Mouse (Mus musculus): ENCODE measurements around the gene Raver2. TPM values are rescaled to one million over a fixed set of nuclear protein-coding genes. Genes with fewer than 3 reads are reported as not detected.

Raver2 gene
- polyA plus RNA-seq, 1 experiment: 15.7 TPM

GRCm38 (mm10) chr4:101164189-101164588 is 95.4 kb downstream of the Raver2 start:
- Histone ChIP-seq H3K4me3 (ENCODE audit: insufficient read depth, low read length) (no peak overlapping the region), H3K4me1 (ENCODE audit: control insufficient read depth, insufficient read depth, low read length) (peaks cover 5% of the 10 kb centered on the region), H3K27ac (ENCODE audit: insufficient read depth, low read length) (no peak overlapping the region)
- no peak for TF ChIP-seq POLR2A (IDR thresholded peaks at IDR 0.05; ENCODE audit: extremely low read depth, insufficient read depth, low read length)
- no peak for TF ChIP-seq CTCF (IDR thresholded peaks at IDR 0.05; ENCODE audit: extremely low read depth, insufficient read depth, low read length)

GRCm38 (mm10) chr4:101164673-101165072 is 95.9 kb downstream of the Raver2 start:
- no peak overlapping the region for H3K27ac ChIP-seq (ENCODE audit: insufficient read depth, low read length)
- H3K4me1 ChIP-seq (ENCODE audit: control insufficient read depth, insufficient read depth, low read length): peaks cover 5% of the 10 kb centered on the region
- TF ChIP-seq CTCF (IDR thresholded peaks at IDR 0.05; ENCODE audit: extremely low read depth, insufficient read depth, low read length) (no peak), POLR2A (IDR thresholded peaks at IDR 0.05; ENCODE audit: extremely low read depth, insufficient read depth, low read length) (no peak)
- no peak overlapping the region for H3K4me3 ChIP-seq (ENCODE audit: insufficient read depth, low read length)

GRCm38 (mm10) chr4:101165776-101166175 is 97.0 kb downstream of the Raver2 start:
- TF ChIP-seq CTCF (IDR thresholded peaks at IDR 0.05; ENCODE audit: extremely low read depth, insufficient read depth, low read length): no peak
- TF ChIP-seq POLR2A (IDR thresholded peaks at IDR 0.05; ENCODE audit: extremely low read depth, insufficient read depth, low read length): no peak
- Histone ChIP-seq H3K4me3 (ENCODE audit: insufficient read depth, low read length) (no peak overlapping the region), H3K27ac (ENCODE audit: insufficient read depth, low read length) (no peak overlapping the region), H3K4me1 (ENCODE audit: control insufficient read depth, insufficient read depth, low read length) (peaks cover 5% of the 10 kb centered on the region)

GRCm38 (mm10) chr4:101167777-101168176 is 99.0 kb downstream of the Raver2 start:
- no peak overlapping the region for H3K27ac ChIP-seq (ENCODE audit: insufficient read depth, low read length)
- H3K4me1 ChIP-seq (ENCODE audit: control insufficient read depth, insufficient read depth, low read length): peaks cover 5% of the 10 kb centered on the region
- H3K4me3 ChIP-seq (ENCODE audit: insufficient read depth, low read length): no peak overlapping the region
- no peak for TF ChIP-seq CTCF (IDR thresholded peaks at IDR 0.05; ENCODE audit: extremely low read depth, insufficient read depth, low read length)
- no peak for TF ChIP-seq POLR2A (IDR thresholded peaks at IDR 0.05; ENCODE audit: extremely low read depth, insufficient read depth, low read length)

- TF ChIP-seq CTCF (IDR thresholded peaks at IDR 0.05; ENCODE audit: extremely low read depth, insufficient read depth, low read length) (peak; percentile 84), POLR2A (IDR thresholded peaks at IDR 0.05; ENCODE audit: extremely low read depth, insufficient read depth, low read length) (no peak)
- Histone ChIP-seq H3K4me1 (ENCODE audit: control insufficient read depth, insufficient read depth, low read length) (peaks cover 6% of the 10 kb centered on the region), H3K4me3 (ENCODE audit: insufficient read depth, low read length) (no peak overlapping the region), H3K27ac (ENCODE audit: insufficient read depth, low read length) (no peak overlapping the region)
Observed at GRCm38 (mm10) chr4:101168189-101168778, 99.5 kb downstream of the Raver2 start.

GRCm38 (mm10) chr4:101172738-101173137 is 104.0 kb downstream of the Raver2 start:
- Histone ChIP-seq H3K4me1 (ENCODE audit: control insufficient read depth, insufficient read depth, low read length) (peaks cover 4% of the 10 kb centered on the region), H3K27ac (ENCODE audit: insufficient read depth, low read length) (no peak overlapping the region), H3K4me3 (ENCODE audit: insufficient read depth, low read length) (no peak overlapping the region)
- TF ChIP-seq CTCF (IDR thresholded peaks at IDR 0.05; ENCODE audit: extremely low read depth, insufficient read depth, low read length): no peak
- no peak for TF ChIP-seq POLR2A (IDR thresholded peaks at IDR 0.05; ENCODE audit: extremely low read depth, insufficient read depth, low read length)

GRCm38 (mm10) chr4:101174916-101175625 is 106.3 kb downstream of the Raver2 start:
- no peak overlapping the region for H3K27ac ChIP-seq (ENCODE audit: insufficient read depth, low read length)
- H3K4me3 ChIP-seq (ENCODE audit: insufficient read depth, low read length): no peak overlapping the region
- TF ChIP-seq CTCF (IDR thresholded peaks at IDR 0.05; ENCODE audit: extremely low read depth, insufficient read depth, low read length) (no peak), POLR2A (IDR thresholded peaks at IDR 0.05; ENCODE audit: extremely low read depth, insufficient read depth, low read length) (no peak)
- H3K4me1 ChIP-seq (ENCODE audit: control insufficient read depth, insufficient read depth, low read length): peaks cover 1% of the 10 kb centered on the region; the same call in 1 of the 2 replicates

- Histone ChIP-seq H3K27ac (ENCODE audit: insufficient read depth, low read length) (no peak overlapping the region), H3K4me1 (ENCODE audit: control insufficient read depth, insufficient read depth, low read length) (peaks cover 1% of the 10 kb centered on the region; the same call in 1 of the 2 replicates), H3K4me3 (ENCODE audit: insufficient read depth, low read length) (no peak overlapping the region)
- TF ChIP-seq CTCF (IDR thresholded peaks at IDR 0.05; ENCODE audit: extremely low read depth, insufficient read depth, low read length) (no peak), POLR2A (IDR thresholded peaks at IDR 0.05; ENCODE audit: extremely low read depth, insufficient read depth, low read length) (no peak)
Observed at GRCm38 (mm10) chr4:101176123-101176522, 107.3 kb downstream of the Raver2 start.

- TF ChIP-seq CTCF (IDR thresholded peaks at IDR 0.05; ENCODE audit: extremely low read depth, insufficient read depth, low read length): no peak
- TF ChIP-seq POLR2A (IDR thresholded peaks at IDR 0.05; ENCODE audit: extremely low read depth, insufficient read depth, low read length): no peak
- no peak overlapping the region for H3K4me3 ChIP-seq (ENCODE audit: insufficient read depth, low read length)
- H3K27ac ChIP-seq (ENCODE audit: insufficient read depth, low read length): no peak overlapping the region
- peaks cover 3% of the 10 kb centered on the region; the same call in 1 of the 2 replicates for H3K4me1 ChIP-seq (ENCODE audit: control insufficient read depth, insufficient read depth, low read length)
Observed at GRCm38 (mm10) chr4:101177796-101178195, 109.0 kb downstream of the Raver2 start.

GRCm38 (mm10) chr4:101179076-101179475 is 110.3 kb downstream of the Raver2 start:
- H3K4me1 ChIP-seq (ENCODE audit: control insufficient read depth, insufficient read depth, low read length): peaks cover 2% of the 10 kb centered on the region; the same call in 1 of the 2 replicates
- no peak for TF ChIP-seq POLR2A (IDR thresholded peaks at IDR 0.05; ENCODE audit: extremely low read depth, insufficient read depth, low read length)
- no peak for TF ChIP-seq CTCF (IDR thresholded peaks at IDR 0.05; ENCODE audit: extremely low read depth, insufficient read depth, low read length)
- no peak overlapping the region for H3K4me3 ChIP-seq (ENCODE audit: insufficient read depth, low read length)
- H3K27ac ChIP-seq (ENCODE audit: insufficient read depth, low read length): no peak overlapping the region
